In the genomic region with DNA sequence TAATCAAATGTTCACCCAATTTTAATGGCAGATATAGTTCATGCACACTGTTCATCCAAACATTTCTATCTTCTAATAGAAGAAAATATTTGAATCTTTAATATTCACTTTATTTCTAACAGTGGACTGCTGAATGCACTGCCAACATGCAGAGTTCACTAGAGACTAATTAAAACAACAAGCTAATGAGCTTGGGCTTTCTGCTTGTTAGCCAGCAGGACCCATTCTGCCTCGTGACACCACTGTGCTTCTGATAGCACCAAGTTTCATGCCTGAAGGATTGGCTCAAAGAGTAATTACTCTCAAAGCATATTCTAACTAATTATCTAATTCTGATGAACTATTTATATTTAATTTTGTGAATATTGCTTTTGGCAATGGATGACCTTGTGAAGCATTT, we compare ENCODE assay signal across 21 mouse cellular contexts.
DNase-seq lines count a peak whose midpoint lies in the region; ATAC-seq and TF ChIP-seq lines count a peak whose summit lies in the region.
"Had no signal": no experiment of that assay in that cellular context is flagged by ENCODE, and none has a peak within 500 bp of the region (broad histone marks: within the 10 kb centered on the region; RNA-seq: fewer than 3 reads in every experiment).

No protein-coding gene starts in this region.

- WGBS in forebrain, embryonic 12.5 days: 33% methylated on average over 1 of the region's 1 CpGs
- 14% methylated on average over 1 of the region's 1 CpGs for whole genome bisulfite sequencing in forebrain, postnatal 0 days
- WGBS in midbrain, embryonic 16.5 days: 41% methylated on average over 1 of the region's 1 CpGs
- 48% methylated on average over 1 of the region's 1 CpGs for WGBS in midbrain, embryonic 13.5 days
- WGBS in forebrain, embryonic 15.5 days: 20% methylated on average over 1 of the region's 1 CpGs

- no peaks in the 10 kb centered on the region for H3K4me1 ChIP-seq in forebrain, embryonic 12.5 days
- H3K4me1 ChIP-seq in forebrain, postnatal 0 days (ENCODE audit: insufficient read depth): no peaks in the 10 kb centered on the region
- no peaks in the 10 kb centered on the region for H3K4me1 ChIP-seq in midbrain, embryonic 16.5 days (ENCODE audit: control insufficient read depth, insufficient read depth, low read length)
- no peaks in the 10 kb centered on the region for H3K4me1 ChIP-seq in midbrain, embryonic 13.5 days (replicated peaks)
- no peaks in the 10 kb centered on the region for H3K4me1 ChIP-seq in forebrain, embryonic 15.5 days
- H3K4me1 ChIP-seq: embryonic facial prominence, embryonic 13.5 days; heart, embryonic 13.5 days had no signal

- no peak for TF ChIP-seq CTCF in forebrain, postnatal 0 days (IDR thresholded peaks at IDR 0.05; ENCODE audit: low read depth)

- no peaks in the 10 kb centered on the region for H3K36me3 ChIP-seq in forebrain, embryonic 12.5 days (replicated peaks)
- no peaks in the 10 kb centered on the region for H3K36me3 ChIP-seq in forebrain, postnatal 0 days (ENCODE audit: insufficient read depth)
- H3K36me3 ChIP-seq in midbrain, embryonic 16.5 days (ENCODE audit: control insufficient read depth, insufficient read depth, low read length): no peaks in the 10 kb centered on the region
- H3K36me3 ChIP-seq in midbrain, embryonic 13.5 days: no peaks in the 10 kb centered on the region
- H3K36me3 ChIP-seq in forebrain, embryonic 15.5 days: no peaks in the 10 kb centered on the region
- H3K36me3 ChIP-seq: embryonic facial prominence, embryonic 13.5 days; heart, embryonic 13.5 days had no signal

- H3K4me2 ChIP-seq in forebrain, embryonic 12.5 days: no peak overlapping the region
- no peak overlapping the region for H3K4me2 ChIP-seq in forebrain, postnatal 0 days (ENCODE audit: low read depth)
- H3K4me2 ChIP-seq in midbrain, embryonic 16.5 days (ENCODE audit: low read length): no peak overlapping the region
- H3K4me2 ChIP-seq in midbrain, embryonic 13.5 days (replicated peaks): no peak overlapping the region
- no peak overlapping the region for H3K4me2 ChIP-seq in forebrain, embryonic 15.5 days (replicated peaks)
- H3K4me2 ChIP-seq: embryonic facial prominence, embryonic 13.5 days; heart, embryonic 13.5 days had no signal

- no peak overlapping the region for H3K9ac ChIP-seq in forebrain, embryonic 12.5 days
- no peak overlapping the region for H3K9ac ChIP-seq in forebrain, postnatal 0 days
- H3K9ac ChIP-seq in midbrain, embryonic 16.5 days (ENCODE audit: low read depth, low read length): no peak overlapping the region
- H3K9ac ChIP-seq in midbrain, embryonic 13.5 days (replicated peaks): no peak overlapping the region
- H3K9ac ChIP-seq in forebrain, embryonic 15.5 days (replicated peaks): no peak overlapping the region
- H3K9ac ChIP-seq: embryonic facial prominence, embryonic 13.5 days; heart, embryonic 13.5 days had no signal

- DNase-seq in forebrain, postnatal 0 days: no peak
- peak; percentile 1 for DNase-seq in retina, postnatal 1 day
- no peak for DNase-seq in cerebellum, adult 8-10 months
- no peak for DNase-seq in frontal cortex, postnatal 14 days (ENCODE audit: low spot score in 2 of 2)
- DNase-seq: adrenal gland, adult 2 months; adrenal gland, postnatal 25 days; cerebellum, adult 2 months; cerebellum, postnatal 25 days; gastrocnemius, adult 2 months; gastrocnemius, postnatal 36 days; heart, adult 11 months; heart, postnatal 36 days; kidney, adult 11 months had no signal

- H3K9me3 ChIP-seq in forebrain, embryonic 12.5 days: no peaks in the 10 kb centered on the region
- H3K9me3 ChIP-seq in forebrain, postnatal 0 days (ENCODE audit: low read length): no peaks in the 10 kb centered on the region
- H3K9me3 ChIP-seq in midbrain, embryonic 16.5 days (replicated peaks; ENCODE audit: control insufficient read depth, low read length, poor library complexity, severe bottlenecking): no peaks in the 10 kb centered on the region
- no peaks in the 10 kb centered on the region for H3K9me3 ChIP-seq in midbrain, embryonic 13.5 days
- H3K9me3 ChIP-seq in forebrain, embryonic 15.5 days: no peaks in the 10 kb centered on the region
- H3K9me3 ChIP-seq: embryonic facial prominence, embryonic 13.5 days; heart, embryonic 13.5 days had no signal

- peak; percentile 75; the same call in 1 of the 2 replicates for ATAC-seq in forebrain, embryonic 12.5 days (ENCODE audit: low FRiP score)
- ATAC-seq in forebrain, postnatal 0 days: no peak
- ATAC-seq in midbrain, embryonic 16.5 days: 0 out of 2 replicates have a peak, but pooled peaks have one; percentile 64
- ATAC-seq in midbrain, embryonic 13.5 days: no peak
- peak; percentile 70; the same call in 1 of the 2 replicates for ATAC-seq in forebrain, embryonic 15.5 days (replicated peaks)
- ATAC-seq: hindbrain, embryonic 16.5 days had no signal

- no peaks in the 10 kb centered on the region for H3K27me3 ChIP-seq in forebrain, embryonic 12.5 days
- no peaks in the 10 kb centered on the region for H3K27me3 ChIP-seq in forebrain, postnatal 0 days (ENCODE audit: insufficient read depth, low read length)
- no peaks in the 10 kb centered on the region for H3K27me3 ChIP-seq in midbrain, embryonic 16.5 days (ENCODE audit: control insufficient read depth, insufficient read depth, low read depth, low read length)
- H3K27me3 ChIP-seq in midbrain, embryonic 13.5 days: no peaks in the 10 kb centered on the region
- H3K27me3 ChIP-seq in forebrain, embryonic 15.5 days: no peaks in the 10 kb centered on the region
- H3K27me3 ChIP-seq: CH12.LX; embryonic facial prominence, embryonic 13.5 days; heart, embryonic 13.5 days had no signal

- H3K4me3 ChIP-seq in forebrain, embryonic 12.5 days (replicated peaks): no peak overlapping the region
- no peak overlapping the region for H3K4me3 ChIP-seq in forebrain, postnatal 0 days (ENCODE audit: low read depth, low read length)
- H3K4me3 ChIP-seq in midbrain, embryonic 16.5 days (ENCODE audit: low read depth, low read length): no peak overlapping the region
- H3K4me3 ChIP-seq in midbrain, embryonic 13.5 days (replicated peaks): no peak overlapping the region
- no peak overlapping the region for H3K4me3 ChIP-seq in forebrain, embryonic 15.5 days
- H3K4me3 ChIP-seq: embryonic facial prominence, embryonic 13.5 days; gastrocnemius, adult 2 months; heart, embryonic 13.5 days had no signal

- no peak overlapping the region for H3K27ac ChIP-seq in forebrain, embryonic 12.5 days
- H3K27ac ChIP-seq in forebrain, postnatal 0 days (ENCODE audit: low read depth, low read length): no peak overlapping the region
- H3K27ac ChIP-seq in midbrain, embryonic 16.5 days (ENCODE audit: low read length): no peak overlapping the region
- H3K27ac ChIP-seq in midbrain, embryonic 13.5 days: no peak overlapping the region
- H3K27ac ChIP-seq in forebrain, embryonic 15.5 days (replicated peaks): no peak overlapping the region
- H3K27ac ChIP-seq: embryonic facial prominence, embryonic 13.5 days; gastrocnemius, adult 2 months; heart, embryonic 13.5 days had no signal

Comparison
In these comparisons a context has a peak if more than half of its experiments do, and no peak if none do; other contexts are left out.
1. ATAC-seq: peak in forebrain, embryonic 12.5 days (single experiment), midbrain, embryonic 16.5 days (single experiment) and forebrain, embryonic 15.5 days (single experiment); none in forebrain, postnatal 0 days (single experiment) and midbrain, embryonic 13.5 days (single experiment).